Mouse (Mus musculus) cerebellum, postnatal 14 days (tissue): Measurements from ENCODE around the gene Olfr433.
"Not testable (repeated sequence)": the region's sequence is repeated elsewhere in the genome, so short reads cannot be mapped to it uniquely, and the experiment has no call there.

Source experiments
- DNase-seq, 2 experiments: peaks; one replicate each; pipeline ENCODE4 v3.0.0; 2021; ENCODE audit warnings: mixed read lengths in 2 of 2

The Olfr433 gene

DNA sequence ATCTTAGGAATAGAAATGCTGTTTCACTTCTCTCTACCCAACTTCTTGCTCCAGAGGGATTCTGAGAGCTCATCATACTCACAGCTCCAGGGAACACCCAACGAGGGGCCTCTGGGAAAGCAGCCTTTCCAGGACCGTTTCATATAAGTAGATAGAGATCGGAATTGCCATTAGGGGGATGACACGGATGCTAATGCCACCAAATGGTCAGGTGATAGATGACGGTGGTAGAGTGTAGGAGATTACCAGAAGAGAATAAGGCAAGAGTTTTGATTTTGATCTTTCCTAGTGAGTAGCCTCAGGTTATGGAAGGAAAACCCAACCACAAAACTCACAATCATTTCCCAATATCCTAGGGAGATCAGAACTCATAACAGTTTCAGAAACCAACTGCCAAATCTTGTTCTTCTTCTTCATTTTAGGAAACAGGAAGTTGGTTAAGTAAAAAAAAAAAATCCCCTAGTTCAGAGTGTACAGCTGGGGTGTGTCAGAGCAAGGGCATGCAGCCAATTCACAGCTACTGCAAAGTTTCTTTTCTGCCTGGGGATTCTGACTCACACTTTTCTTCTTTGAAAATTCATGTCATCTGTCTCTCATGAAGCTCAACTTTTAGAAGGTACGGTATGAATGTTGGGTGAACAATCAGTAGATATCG is at the start of gene Olfr433:
Gene Olfr433 (plus strand): TSS at position 183 of the 655 bp plus-strand sequence.
- no peak for DNase-seq

DNA sequence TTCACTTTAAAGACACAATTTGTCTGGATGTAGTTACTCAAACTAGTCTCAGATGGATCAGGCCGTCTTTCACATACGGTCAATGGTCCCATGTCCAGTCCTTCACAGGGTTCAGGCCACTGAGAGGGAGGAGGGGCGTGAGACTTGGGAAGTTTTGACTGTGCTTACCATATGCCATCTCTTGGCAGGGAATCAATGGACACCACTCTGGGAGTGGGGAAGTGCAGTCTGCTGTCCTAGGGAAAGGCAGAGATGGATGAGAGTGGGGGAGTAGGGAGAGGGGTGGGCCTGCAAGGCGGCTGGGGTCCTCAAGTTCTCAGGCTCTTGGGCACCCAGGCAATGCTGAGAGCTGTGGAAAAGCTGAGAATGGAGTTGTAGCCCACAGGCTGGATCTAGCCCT is 45.5 kb upstream of the Olfr433 start:
- DNase-seq = peak; percentile 40 to 72

DNA sequence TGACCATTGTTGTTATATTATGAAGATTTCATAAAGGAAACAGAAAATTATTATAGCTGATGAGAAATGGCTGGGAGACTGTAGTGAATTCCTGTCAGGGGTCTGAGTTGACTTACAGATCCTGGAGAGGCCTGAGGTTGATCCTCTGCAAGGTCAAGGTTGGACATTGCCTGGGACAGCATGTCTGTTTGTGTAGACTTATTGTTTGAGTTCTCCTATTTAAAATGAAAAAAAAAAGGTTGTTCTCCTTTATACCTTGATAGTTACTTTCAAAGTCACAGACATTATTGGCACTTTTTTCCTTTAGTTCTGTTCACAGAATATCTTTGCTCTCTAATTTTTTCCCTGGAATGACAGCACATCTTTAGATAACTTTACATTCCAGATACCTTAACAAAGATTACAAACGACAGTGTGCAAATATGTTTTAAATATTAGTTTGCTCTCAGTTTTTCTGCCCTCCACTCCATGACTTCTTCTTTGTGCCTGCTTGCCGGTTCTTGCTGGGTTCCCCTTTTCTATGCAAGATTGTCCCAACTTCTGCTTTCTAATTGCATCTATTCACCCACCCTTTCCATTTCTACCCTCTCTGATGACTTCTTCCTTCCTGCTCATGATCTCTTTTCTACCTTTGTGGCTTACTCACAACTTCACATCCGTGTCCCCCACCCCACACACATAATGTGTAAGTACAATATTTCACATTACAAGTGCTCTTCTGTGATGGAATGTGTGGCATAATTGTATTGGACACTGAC is 36.0 kb upstream of the Olfr433 start:
- DNase-seq = not testable (repeated sequence)

DNA sequence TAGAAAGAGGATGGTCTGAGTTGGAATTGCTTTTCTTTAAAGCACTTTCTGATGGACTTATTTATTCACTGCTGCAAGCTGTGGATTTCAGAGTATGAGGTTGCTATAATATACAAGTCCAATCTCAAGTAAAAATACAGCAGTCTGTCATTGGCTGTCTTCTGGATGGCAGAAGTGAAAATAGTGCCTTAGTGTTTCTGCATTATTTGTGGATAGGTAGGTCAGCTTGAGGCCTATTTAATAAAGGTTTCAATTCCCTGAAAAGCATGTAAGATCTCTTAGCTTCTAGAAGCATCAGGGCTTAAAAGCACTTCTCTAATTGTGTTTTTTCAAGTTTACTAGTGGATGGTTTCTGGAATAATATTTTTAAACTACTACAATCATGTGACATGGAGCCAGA is 33.5 kb upstream of the Olfr433 start:
- not testable (repeated sequence) for DNase-seq

DNA sequence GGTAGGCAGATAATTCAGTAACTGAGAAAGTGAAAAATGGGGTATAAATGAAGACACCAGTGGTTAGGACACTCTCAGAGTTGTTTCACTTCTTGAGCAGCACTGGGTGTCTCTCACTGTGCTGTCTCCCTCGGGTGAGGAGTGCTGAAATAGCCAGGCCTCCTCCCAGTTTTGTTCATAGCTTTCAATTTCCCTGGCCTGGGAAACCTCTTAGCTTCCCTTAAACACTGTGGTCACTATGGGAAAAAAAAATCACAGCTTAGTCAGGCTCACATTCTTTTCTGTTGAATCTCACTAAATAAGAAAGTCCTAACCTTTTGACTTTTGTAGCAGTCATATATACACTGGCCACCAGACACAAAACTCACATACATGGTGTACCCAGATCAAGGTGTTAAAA is 8.8 kb upstream of the Olfr433 start, which contains the start of gene Ifi205:
Gene Ifi205 (minus strand): TSS at position 113 of the 400 bp plus-strand sequence.
- no peak for DNase-seq

DNA sequence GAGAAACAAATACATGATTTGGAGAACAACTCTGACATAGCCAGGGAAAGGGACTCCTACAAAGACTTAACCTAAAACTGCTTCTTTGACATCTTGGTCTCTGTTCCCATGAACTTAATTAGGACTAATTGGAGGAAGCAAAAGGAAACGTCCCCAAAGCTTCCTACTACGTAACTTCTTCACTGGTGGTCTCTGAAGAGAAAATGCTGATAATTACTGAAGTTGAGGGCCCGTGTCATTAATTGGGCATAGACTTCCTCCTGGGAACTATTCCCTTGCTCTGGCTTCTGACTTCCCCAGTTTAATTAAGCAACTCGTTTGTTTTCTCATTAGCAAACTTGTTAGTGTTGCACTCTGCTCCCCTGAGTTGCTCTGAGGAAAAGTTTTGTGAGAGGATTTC is 4.7 kb upstream of the Olfr433 start:
- DNase-seq = no peak

DNA sequence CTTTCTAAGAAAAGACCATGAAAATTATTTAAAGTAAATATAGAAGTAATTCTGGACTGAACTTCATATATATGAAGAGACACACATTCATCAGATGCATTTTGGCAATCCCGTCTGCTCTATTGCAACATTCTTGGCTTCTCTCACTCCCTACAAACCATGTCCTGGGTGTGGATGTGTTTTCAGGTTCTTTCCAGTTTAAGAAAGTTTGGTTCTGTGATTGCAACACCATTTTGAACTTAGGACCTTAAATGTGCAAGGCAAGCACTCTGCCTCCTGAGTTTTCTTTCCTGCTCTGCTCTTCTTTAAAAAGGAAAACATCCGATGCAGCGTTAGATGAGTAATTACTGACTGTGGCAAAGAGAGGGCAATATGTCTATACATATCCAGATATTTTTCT is 2.0 kb upstream of the Olfr433 start:
- no peak for DNase-seq

DNA sequence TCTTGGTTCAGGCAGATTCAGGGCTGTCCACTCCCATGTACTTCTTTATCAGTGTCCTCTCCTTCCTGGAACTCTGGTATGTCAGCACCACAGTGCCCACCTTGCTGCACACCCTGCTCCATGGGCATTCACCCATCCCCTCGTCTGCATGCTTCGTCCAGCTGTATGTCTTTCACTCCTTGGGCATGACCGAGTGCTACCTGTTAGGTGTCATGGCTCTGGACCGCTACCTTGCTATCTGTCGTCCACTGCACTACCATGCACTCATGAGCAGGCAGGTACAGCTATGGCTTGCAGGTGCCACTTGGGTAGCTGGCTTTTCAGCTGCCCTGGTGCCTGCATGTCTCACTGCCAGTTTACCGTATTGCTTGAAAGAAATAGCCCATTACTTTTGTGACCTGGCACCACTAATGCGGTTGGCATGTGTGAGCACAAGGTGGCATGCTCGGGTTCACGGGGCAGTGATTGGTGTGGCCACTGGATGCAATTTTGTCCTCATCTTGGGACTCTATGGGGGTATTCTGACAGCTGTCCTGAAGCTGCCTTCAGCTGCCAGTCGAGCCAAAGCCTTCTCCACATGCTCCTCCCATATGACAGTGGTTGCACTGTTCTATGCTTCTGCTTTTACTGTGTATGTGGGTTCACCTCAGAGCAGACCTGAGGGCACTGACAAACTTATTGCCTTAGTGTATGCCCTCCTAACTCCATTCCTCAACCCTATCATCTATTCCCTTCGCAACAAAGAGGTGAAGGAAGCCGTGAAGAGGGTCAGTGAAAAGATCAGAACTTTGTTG is 1.8 kb downstream of the Olfr433 start:
- DNase-seq = not testable (repeated sequence)

DNA sequence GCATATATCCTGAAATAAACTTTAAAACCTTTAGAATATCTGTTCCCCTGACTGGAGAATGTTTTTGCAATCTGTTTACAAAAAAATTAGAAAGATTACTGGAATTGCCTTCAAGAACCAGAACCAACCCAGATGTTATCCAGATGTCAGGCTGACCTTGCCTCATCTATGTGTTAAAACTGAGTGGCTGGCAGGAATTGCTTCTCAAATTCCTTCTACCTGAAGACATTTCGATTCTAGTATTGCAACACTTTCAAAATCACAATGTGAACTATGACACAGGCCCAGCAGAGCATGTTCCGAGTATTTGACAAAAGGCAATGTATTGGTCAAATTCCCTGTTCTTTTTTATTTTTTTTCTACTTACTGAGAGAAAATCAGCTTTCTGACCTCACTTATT is 3.9 kb downstream of the Olfr433 start:
- no peak for DNase-seq

DNA sequence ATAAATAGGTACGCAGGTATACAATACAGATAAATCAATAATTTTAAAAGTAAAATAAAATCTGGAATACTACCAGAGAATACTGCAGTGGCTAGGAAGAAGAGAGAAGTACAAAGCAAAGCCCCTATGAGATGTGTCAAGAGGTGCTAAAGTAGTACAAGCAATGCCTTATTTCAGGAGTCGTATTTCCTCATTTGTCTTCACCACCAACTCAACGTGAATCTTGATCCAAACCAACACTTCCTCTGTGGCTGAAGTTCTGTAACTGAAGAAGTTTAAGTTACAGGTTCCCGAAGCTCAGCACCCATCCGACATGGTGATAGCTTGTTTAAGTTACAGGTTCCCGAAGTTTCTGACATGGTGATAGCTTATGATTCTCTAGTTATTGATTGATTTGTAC is 7.7 kb downstream of the Olfr433 start:
- DNase-seq = not testable (repeated sequence)

DNA sequence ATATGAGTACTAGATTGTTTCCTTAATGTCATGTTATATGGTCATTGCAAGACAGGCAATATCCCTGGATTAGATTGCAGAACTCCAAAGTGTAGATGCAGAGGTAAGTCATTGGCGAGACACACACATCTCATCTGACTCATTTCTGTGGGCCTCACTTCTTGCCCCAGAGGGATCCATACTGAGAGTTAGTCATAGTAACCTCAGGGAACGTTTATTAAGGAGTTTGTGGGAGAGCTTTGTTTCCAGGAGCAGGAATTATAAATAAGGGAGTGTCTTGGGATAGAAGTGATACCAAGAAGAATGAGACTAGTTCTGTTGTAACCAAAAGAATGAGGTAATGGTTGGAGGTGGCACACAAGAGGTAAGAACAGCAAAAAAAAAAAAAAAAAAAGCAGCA is 8.4 kb downstream of the Olfr433 start, which contains the start of gene Olfr432:
Gene Olfr432 (plus strand): TSS at position 313 of the 400 bp plus-strand sequence.
- DNase-seq = no peak

DNA sequence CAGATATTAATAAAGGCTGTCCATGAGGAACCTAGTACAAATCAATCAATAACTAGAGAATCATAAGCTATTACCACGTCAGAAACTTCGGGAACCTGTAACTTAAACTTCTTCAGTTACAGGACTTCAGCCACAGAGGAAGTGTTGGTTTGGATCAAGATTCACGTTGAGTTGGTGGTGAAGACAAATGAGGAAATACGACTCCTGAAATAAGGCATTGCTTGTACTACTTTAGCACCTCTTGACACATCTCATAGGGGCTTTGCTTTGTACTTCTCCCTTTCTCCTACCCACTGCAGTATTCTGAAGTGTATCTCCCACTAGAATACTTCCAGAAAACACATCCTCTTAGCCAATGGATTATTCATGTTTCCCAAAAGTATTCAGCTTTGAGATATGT is 8.9 kb downstream of the Olfr433 start:
- not testable (repeated sequence) for DNase-seq

DNA sequence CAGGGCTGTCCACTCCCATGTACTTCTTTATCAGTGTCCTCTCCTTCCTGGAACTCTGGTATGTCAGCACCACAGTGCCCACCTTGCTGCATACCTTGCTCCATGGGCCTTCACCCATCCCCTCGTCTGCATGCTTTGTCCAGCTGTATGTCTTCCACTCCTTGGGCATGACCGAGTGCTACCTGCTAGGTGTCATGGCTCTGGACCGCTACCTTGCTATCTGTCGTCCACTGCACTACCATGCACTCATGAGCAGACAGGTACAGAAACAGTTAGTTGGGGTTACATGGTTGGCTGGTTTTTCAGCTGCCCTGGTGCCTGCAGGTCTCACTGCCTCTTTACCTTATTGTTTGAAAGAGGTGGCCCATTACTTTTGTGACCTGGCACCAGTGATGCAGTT is 10.0 kb downstream of the Olfr433 start:
- no peak for DNase-seq

DNA sequence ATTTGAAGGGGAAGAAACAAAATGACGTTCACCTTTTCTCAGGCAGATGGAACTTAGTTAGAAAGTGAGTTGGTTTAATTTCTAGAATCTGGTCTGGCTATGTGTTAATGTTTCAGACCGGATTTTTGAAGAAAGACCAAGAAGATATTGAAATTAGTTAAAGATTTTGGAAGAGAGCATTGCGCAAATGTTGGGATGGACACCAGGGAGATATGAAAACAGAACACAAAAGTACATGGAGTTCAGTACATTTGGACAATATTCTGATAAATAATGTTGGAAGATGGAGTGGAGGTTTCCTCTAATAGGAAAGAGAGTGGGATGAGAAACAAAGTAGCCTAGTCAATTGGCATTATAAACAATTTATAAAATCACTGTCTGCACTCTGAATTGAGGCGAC is 11.0 kb downstream of the Olfr433 start:
- no peak for DNase-seq

DNA sequence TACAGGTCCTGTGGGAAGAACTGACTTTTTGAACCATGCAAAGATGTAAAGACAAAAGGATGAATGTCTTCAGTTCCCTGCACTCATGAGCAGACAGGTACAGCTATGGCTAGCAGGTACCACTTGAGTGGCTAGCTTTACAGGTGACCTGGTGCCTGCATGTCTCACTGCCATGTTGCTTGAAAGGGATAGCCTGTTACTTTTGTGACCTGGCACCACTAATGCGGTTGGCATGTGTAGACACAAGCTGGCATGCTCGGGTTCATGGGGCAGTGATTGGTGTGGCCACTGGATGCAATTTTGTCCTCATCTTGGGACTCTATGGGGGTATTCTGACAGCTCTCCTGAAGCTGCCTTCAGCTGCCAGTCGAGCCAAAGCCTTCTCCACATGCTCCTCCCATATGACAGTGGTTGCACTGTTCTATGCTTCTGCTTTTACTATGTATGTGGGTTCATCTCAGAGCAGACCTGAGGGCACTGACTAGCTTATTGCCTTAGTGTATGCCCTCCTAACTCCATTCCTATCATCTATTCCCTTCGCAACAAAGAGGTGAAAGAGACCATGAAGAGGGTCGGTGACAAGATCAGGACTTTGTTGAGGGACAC is 11.5 kb downstream of the Olfr433 start:
- no peak for DNase-seq

DNA sequence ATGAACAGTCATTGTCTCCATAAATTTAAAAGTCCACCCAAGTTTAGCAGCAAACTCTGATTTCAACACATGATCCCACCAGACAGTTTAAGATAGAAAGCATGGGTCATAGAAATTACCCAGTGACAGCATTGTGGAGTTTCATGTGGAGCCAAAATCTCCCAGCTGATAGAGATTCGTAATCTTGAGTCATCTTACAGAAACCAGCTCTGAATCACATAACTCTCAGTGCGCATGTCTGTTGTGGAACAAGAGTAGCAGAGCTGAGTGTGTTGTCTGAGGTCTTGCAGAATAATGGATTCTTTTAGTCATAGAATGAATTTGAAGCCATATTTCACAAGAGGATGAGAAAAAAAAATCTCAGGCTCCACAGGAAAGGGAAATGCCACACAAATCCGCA is 12.5 kb downstream of the Olfr433 start:
- DNase-seq = no peak

DNA sequence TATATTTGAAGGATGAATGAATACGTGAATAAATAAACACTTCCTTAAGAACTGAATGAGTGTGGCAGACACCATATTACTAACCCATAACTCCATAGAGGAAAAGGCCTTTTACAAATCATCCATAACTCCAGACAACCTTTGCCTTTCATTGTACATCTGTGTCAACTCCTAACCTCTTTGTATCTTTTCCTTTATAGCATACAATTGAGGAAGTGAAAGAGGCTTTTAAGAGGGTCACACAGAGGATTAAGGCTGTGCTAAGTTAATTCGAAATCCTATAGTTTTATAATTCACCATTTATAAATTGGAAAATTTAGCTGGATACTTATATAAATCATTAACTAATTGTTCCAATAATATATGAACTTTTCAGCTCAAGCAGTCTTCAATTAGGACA is 14.7 kb downstream of the Olfr433 start:
- no peak for DNase-seq

DNA sequence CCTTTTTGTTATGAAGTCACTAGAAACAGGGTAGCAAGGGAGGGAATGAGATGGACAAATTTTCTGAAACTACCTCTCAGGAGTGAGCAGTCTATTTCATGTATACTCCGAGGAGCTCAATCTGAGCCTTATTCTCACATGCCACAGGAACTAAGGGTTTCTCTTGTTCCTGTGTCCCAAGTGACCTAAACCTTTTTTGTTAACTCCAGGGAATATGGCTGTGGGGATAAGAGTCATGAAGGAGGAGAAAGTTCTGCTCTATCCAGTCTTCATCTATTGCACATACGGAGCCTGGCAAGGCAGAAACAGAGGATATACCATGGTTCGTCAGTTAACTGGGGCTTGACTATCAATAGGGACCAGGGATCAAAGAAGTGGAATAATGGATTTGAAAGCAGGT is 25.8 kb downstream of the Olfr433 start, which contains the start of gene Olfr430:
Gene Olfr430 (plus strand): TSS at position 301 of the 400 bp plus-strand sequence.
- no peak for DNase-seq

DNA sequence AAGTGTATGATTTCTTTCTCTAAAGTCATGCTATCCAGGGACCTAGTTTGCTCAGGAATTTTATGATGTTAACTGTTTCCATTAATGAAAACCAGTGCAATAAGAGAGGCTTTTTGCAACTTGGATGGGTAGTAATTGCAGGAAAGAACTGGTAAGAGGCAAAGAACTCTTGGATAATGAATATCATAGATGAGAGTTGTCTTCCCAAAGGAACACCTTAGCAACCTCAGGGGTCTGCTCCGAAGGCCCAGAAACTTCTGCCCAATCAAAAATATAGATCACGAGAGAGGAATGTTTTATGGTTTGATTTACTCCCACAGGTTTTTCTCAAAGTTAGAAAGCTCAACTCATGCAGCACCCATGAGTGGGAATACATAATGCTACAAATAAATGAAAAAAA is 43.5 kb downstream of the Olfr433 start, which contains the start of gene Olfr429:
Gene Olfr429 (plus strand): TSS at position 301 of the 400 bp plus-strand sequence.
- DNase-seq = no peak
